Mouse (Mus musculus): ENCODE results near the gene Mosmo. TPM values are rescaled to one million over a fixed set of nuclear protein-coding genes. Genes with fewer than 3 reads are reported as not detected.

Mosmo gene
- 27.2 and 57.5 TPM in 2 replicates for polyA plus RNA-seq (2012; ENCODE audit: low replicate concordance)

GRCm38 (mm10) chr7:120677001-120677643 is at the start of gene Mosmo:
Gene Mosmo (plus strand): TSS chr7:120677618.

GRCm38 (mm10) chr7:120634711-120635361 is 42.6 kb upstream of the Mosmo start, which contains the start of gene Uqcrc2:
Gene Uqcrc2 (plus strand): TSS chr7:120635176.

GRCm38 (mm10) chr7:120670153-120670875 is 7.1 kb upstream of the Mosmo start, which contains the start of gene Pdzd9:
Gene Pdzd9 (minus strand): TSS chr7:120670343.

GRCm38 (mm10) chr7:120739018-120739417 is 61.6 kb downstream of the Mosmo start, which contains the start of gene Vwa3a:
Gene Vwa3a (plus strand): TSS chr7:120739318.

Other genes starting within 250 kb of the Mosmo start
- 3.5 and 9.7 TPM in 2 replicates for gene Uqcrc2, start 42.4 kb upstream of the Mosmo start, polyA plus RNA-seq (2012; ENCODE audit: low replicate concordance)
- gene Pdzd9, start 7.3 kb upstream of the Mosmo start, polyA plus RNA-seq (2012; ENCODE audit: low replicate concordance): not detected in 2 replicates
- not detected in 2 replicates for gene Vwa3a, start 61.7 kb downstream of the Mosmo start, polyA plus RNA-seq (2012; ENCODE audit: low replicate concordance)
- gene Gm5737, start 134.7 kb downstream of the Mosmo start, polyA plus RNA-seq (2012; ENCODE audit: low replicate concordance): not detected in 2 replicates
- gene Eef2k, start 165.2 kb downstream of the Mosmo start, polyA plus RNA-seq (2012; ENCODE audit: low replicate concordance): 22.8 and 26.3 TPM in 2 replicates
- 13.7 and 14.3 TPM in 2 replicates for gene Polr3e, start 240.1 kb downstream of the Mosmo start, polyA plus RNA-seq (2012; ENCODE audit: low replicate concordance)

All from hematopoietic multipotent progenitor cell, adult 10-12 weeks (in vitro differentiated cells).